Mouse (Mus musculus) bone marrow, adult 2 months (tissue): ENCODE measurements around the gene Fcmr.

Source experiments
- CTCF ChIP-seq: fragments of 200-500 bp; IDR thresholded peaks from 2 replicates; pipeline ENCODE4 v1.5.1; 2011; ENCODE audit warnings: low read length, control low read depth; ENCODE audit not compliant: control insufficient read depth, insufficient read depth
- POLR2A ChIP-seq: fragments of 200-500 bp; IDR thresholded peaks from 2 replicates; pipeline ENCODE4 v1.6.1; 2011; ENCODE audit warnings: low read depth, mild to moderate bottlenecking, control low read depth, low read length, borderline replicate concordance; ENCODE audit not compliant: control insufficient read depth

DNA sequence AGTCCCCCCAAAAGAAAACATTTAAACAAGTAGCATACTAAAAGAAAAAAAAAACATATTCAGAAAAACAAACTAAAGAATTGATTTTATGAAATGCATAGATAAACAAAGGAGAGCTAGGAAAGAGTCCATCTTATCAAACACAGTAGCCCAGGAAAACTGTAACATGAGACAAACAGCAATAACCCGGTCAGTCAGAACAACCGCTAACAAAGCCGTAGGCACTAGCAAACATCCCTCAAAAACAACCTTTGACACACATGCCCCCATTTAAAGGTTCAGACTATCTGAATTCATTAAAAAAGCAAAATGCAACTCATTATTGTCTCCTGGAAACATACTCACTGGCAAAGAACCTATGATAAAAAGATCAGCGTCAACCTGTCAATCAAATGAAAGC, 8.0 kb upstream of the Fcmr start:
- TF ChIP-seq POLR2A (no peak), CTCF (no peak)
